Mouse (Mus musculus): ENCODE measurements around the gene Smyd4.

- TF ChIP-seq POLR2A (IDR thresholded peaks at IDR 0.05; ENCODE audit: insufficient read depth, low read depth, low read length) = no peak
- no peak for TF ChIP-seq CTCF (IDR thresholded peaks at IDR 0.05; ENCODE audit: insufficient read depth, low read depth, low read length)
These were observed 7.2 kb downstream of the Smyd4 start for GRCm38 (mm10) chr11:75355475-75355874.
